ENCODE assay signal across 17 mouse cellular contexts in genomic region chr15:83055569-83055968, GRCm38 (mm10). TPM values are rescaled to one million over a fixed set of nuclear protein-coding genes. Genes with fewer than 3 reads are reported as not detected.
DNase-seq lines count a peak whose midpoint lies in the region; ATAC-seq lines count a peak whose summit lies in the region.
"Had no signal": no experiment of that assay in that cellular context is flagged by ENCODE, and none has a peak within 500 bp of the region (broad histone marks: within the 10 kb centered on the region; RNA-seq: fewer than 3 reads in every experiment).

No protein-coding gene starts in this region.

- peak overlapping the region; percentile 75 for H3K4me2 ChIP-seq in heart, embryonic 12.5 days
- H3K4me2 ChIP-seq in neural tube, embryonic 11.5 days (ENCODE audit: low read depth): no peak overlapping the region
- H3K4me2 ChIP-seq in midbrain, embryonic 14.5 days (ENCODE audit: low read length): 0 out of 2 replicates have a peak overlapping the region, but pooled peaks have one; percentile 59

- H3K4me3 ChIP-seq in heart, embryonic 12.5 days: peak overlapping the region; percentile 10; the same call in 1 of the 2 replicates
- no peak overlapping the region for H3K4me3 ChIP-seq in neural tube, embryonic 11.5 days (ENCODE audit: low read depth, low read length)
- no peak overlapping the region for H3K4me3 ChIP-seq in midbrain, embryonic 14.5 days (replicated peaks; ENCODE audit: low read depth, low read length)
- H3K4me3 ChIP-seq: erythroblast, embryonic 14.5 days had no signal

- H3K9me3 ChIP-seq in heart, embryonic 12.5 days (replicated peaks): no peaks in the 10 kb centered on the region
- no peaks in the 10 kb centered on the region for H3K9me3 ChIP-seq in neural tube, embryonic 11.5 days (ENCODE audit: control insufficient read depth, low read length)
- no peaks in the 10 kb centered on the region for H3K9me3 ChIP-seq in midbrain, embryonic 14.5 days (ENCODE audit: control insufficient read depth, low read length)
- H3K9me3 ChIP-seq: stomach, embryonic 15.5 days had no signal

- peak overlapping the region; percentile 92 for H3K27ac ChIP-seq in heart, embryonic 12.5 days (ENCODE audit: poor library complexity, severe bottlenecking)
- H3K27ac ChIP-seq in neural tube, embryonic 11.5 days (ENCODE audit: low read depth, low read length): peak overlapping the region; percentile 21
- H3K27ac ChIP-seq in midbrain, embryonic 14.5 days (replicated peaks; ENCODE audit: low read depth, low read length): peak overlapping the region; percentile 93
- H3K27ac ChIP-seq: macrophage; stomach, embryonic 15.5 days had no signal

- ATAC-seq in heart, embryonic 12.5 days (ENCODE audit: insufficient number of reproducible peaks, low FRiP score): no peak
- ATAC-seq in neural tube, embryonic 11.5 days (ENCODE audit: insufficient read depth, low FRiP score, low TSS enrichment): no peak
- ATAC-seq in midbrain, embryonic 14.5 days (ENCODE audit: low FRiP score, low TSS enrichment): no peak
- ATAC-seq in activated CD4-positive, CD25-positive, alpha-beta regulatory T cell, adult 4 months: no peak

- H3K9ac ChIP-seq in heart, embryonic 12.5 days: no peak overlapping the region
- no peak overlapping the region for H3K9ac ChIP-seq in neural tube, embryonic 11.5 days (ENCODE audit: low read length)
- H3K9ac ChIP-seq in midbrain, embryonic 14.5 days (replicated peaks; ENCODE audit: low read length): no peak overlapping the region

- 41% methylated on average over 5 of the region's 5 CpGs for WGBS in heart, embryonic 12.5 days
- WGBS in neural tube, embryonic 11.5 days: 41% methylated on average over 5 of the region's 5 CpGs
- WGBS in midbrain, embryonic 14.5 days: 28% methylated on average over 5 of the region's 5 CpGs

- no peak for DNase-seq in heart, adult 8-10 months (ENCODE audit: low spot score)
- DNase-seq in neural tube, embryonic 11.5 days (ENCODE audit: low spot score): peak; percentile 23
- DNase-seq in neural tube, embryonic 10.5 days (ENCODE audit: extremely low spot score, low spot score): no peak
- no peak for DNase-seq in midbrain, embryonic 14.5 days
- DNase-seq in layer of hippocampus, postnatal 25 days (ENCODE audit: extremely low spot score in 1 of 2, low spot score in 1 of 2): no peak
- DNase-seq in cerebellum, postnatal 10 days: no peak
- DNase-seq: adrenal gland, adult 8-10 months; cerebellum, adult 8-10 months; heart, postnatal 10 days; kidney, adult 8-10 months; lung, adult 18-20 months; thymus, postnatal 36 days had no signal

- peaks cover 53% of the 10 kb centered on the region for H3K4me1 ChIP-seq in heart, embryonic 12.5 days (replicated peaks)
- H3K4me1 ChIP-seq in neural tube, embryonic 11.5 days (ENCODE audit: control insufficient read depth, insufficient read depth, low read length): peaks cover 7% of the 10 kb centered on the region; the same call in 1 of the 2 replicates
- H3K4me1 ChIP-seq in midbrain, embryonic 14.5 days (ENCODE audit: control insufficient read depth, insufficient read depth, low read length): peaks cover 41% of the 10 kb centered on the region

- H3K36me3 ChIP-seq in heart, embryonic 12.5 days: no peaks in the 10 kb centered on the region
- H3K36me3 ChIP-seq in neural tube, embryonic 11.5 days (ENCODE audit: control insufficient read depth, insufficient read depth, low read length): no peaks in the 10 kb centered on the region
- no peaks in the 10 kb centered on the region for H3K36me3 ChIP-seq in midbrain, embryonic 14.5 days (ENCODE audit: control insufficient read depth, insufficient read depth, low read length)
- H3K36me3 ChIP-seq: stomach, embryonic 15.5 days had no signal

- 0 out of 2 replicates have a peak, but pooled peaks cover 3% of the 10 kb centered on the region for H3K27me3 ChIP-seq in heart, embryonic 12.5 days (replicated peaks)
- H3K27me3 ChIP-seq in neural tube, embryonic 11.5 days (ENCODE audit: control insufficient read depth, insufficient read depth, low read length): no peaks in the 10 kb centered on the region
- H3K27me3 ChIP-seq in midbrain, embryonic 14.5 days (ENCODE audit: control insufficient read depth, insufficient read depth, low read length): no peaks in the 10 kb centered on the region
- H3K27me3 ChIP-seq: stomach, embryonic 15.5 days had no signal

RNA-seq across cellular contexts. Expression of gene Nfam1, which starts 22.5 kb away (rescaled TPM):
- polyA plus RNA-seq in heart, embryonic 12.5 days (2016; fragmentation: Nextera tagmentation; extraction: Ambion mirVana): 1.7 and 1.9 TPM in 2 replicates
- total RNA-seq in heart, adult 8-10 months (2022): 1 to 10 TPM; 1.1 to 4.8 (median 1.5) TPM
- 3.0 and 3.7 TPM in 2 replicates for polyA plus RNA-seq in neural tube, embryonic 11.5 days (2014; fragmentation: Nextera tagmentation; extraction: Ambion mirVana)
- polyA plus RNA-seq in midbrain, embryonic 14.5 days (2014; fragmentation: Nextera tagmentation; extraction: Ambion mirVana): 1.2 and 2.9 TPM in 2 replicates
- polyA plus RNA-seq in activated CD4-positive, CD25-positive, alpha-beta regulatory T cell, adult 4 months (2017; shearing (Covaris generic)): under 1 TPM; 0.04 to 0.97 TPM
- total RNA-seq in layer of hippocampus, postnatal 25 days (2021): 1 to 10 TPM; 2.5 to 2.7 TPM

RNA-seq across cellular contexts. Expression of gene Serhl, which starts 33.7 kb away (rescaled TPM):
- 58.9 and 68.8 TPM in 2 replicates for polyA plus RNA-seq in heart, embryonic 12.5 days (2016; fragmentation: Nextera tagmentation; extraction: Ambion mirVana)
- total RNA-seq in heart, adult 8-10 months (2022): 10 to 100 TPM; 47.4 to 64.0 (median 62.0) TPM
- 40.3 and 45.1 TPM in 2 replicates for polyA plus RNA-seq in neural tube, embryonic 11.5 days (2014; fragmentation: Nextera tagmentation; extraction: Ambion mirVana)
- 23.1 and 24.7 TPM in 2 replicates for polyA plus RNA-seq in midbrain, embryonic 14.5 days (2014; fragmentation: Nextera tagmentation; extraction: Ambion mirVana)
- polyA plus RNA-seq in activated CD4-positive, CD25-positive, alpha-beta regulatory T cell, adult 4 months (2017; shearing (Covaris generic)): 10 to 100 TPM; 79.0 to 82.8 TPM
- total RNA-seq in layer of hippocampus, postnatal 25 days (2021): 1 to 10 TPM; 8.4 to 9.4 TPM

Comparison
In these comparisons a context has a peak if more than half of its experiments do, and no peak if none do; other contexts are left out.
1. H3K27ac ChIP-seq: peak in every context shown above with its lines; median percentile 93 in midbrain, embryonic 14.5 days; 92 in heart, embryonic 12.5 days; 21 in neural tube, embryonic 11.5 days.